Mouse (Mus musculus) small intestine, adult 2 months (tissue): ENCODE data around the gene Traip.

Experiments
- CTCF ChIP-seq: fragments of 200-500 bp; IDR thresholded peaks from 2 replicates; pipeline ENCODE4 v1.5.1; 2012; ENCODE audit warnings: low read depth, mild to moderate bottlenecking, control low read depth, inconsistent platforms, low read length, moderate library complexity, mixed read lengths; ENCODE audit not compliant: insufficient replicate concordance, insufficient read length; ENCODE audit errors: extremely low read depth
- POLR2A ChIP-seq: fragments of 200-500 bp; IDR thresholded peaks from 2 replicates; pipeline ENCODE4 v1.6.1; 2012; ENCODE audit warnings: low read depth, mild to moderate bottlenecking, control low read depth, inconsistent platforms, low read length, moderate library complexity

- TF ChIP-seq POLR2A: no peak
- TF ChIP-seq CTCF: no peak
Measured at GRCm38 (mm10) chr9:107981684-107982605, 32.0 kb downstream of the Traip start.
